Mouse (Mus musculus): ENCODE measurements around the gene Pi16.

DNA sequence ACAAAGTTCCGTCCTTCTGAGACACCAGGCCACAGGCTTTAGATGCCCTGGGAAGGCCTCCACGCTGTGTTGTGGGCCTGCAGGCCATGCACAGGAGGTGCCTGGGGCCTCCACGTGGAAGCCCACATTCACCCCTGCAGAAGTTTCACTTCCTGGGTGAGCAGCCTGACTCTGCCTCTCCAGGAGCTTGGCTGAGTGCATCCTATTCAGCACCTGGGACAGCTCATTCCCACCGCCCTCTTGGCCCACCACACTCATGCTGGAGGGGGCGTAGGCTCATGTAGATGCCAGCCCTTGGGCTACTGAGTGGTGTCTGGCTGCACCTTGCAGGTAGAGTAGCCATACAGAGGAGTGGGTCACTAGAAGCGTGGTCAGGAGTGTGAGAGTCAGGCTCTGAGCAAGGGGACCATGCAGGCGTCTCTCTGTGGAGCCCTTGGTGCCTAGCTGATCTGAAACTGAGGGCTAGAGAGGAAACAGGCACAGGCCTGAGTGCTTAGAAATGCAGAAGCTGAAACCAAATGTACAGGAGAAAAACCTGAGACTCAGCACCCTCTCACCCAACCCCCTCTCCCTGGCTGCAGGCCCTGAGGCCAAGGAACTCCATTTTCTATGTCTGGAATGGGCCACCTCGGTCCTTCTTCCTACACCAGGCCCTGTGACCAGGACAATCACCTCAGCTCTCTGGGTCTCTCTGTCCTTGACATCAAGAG, 44.7 kb downstream of the Pi16 start:
- no peak for TF ChIP-seq EP300 (IDR thresholded peaks at IDR 0.05; ENCODE audit: insufficient read depth, low read depth, low read length)
- no peak for TF ChIP-seq POLR2A (IDR thresholded peaks at IDR 0.05; ENCODE audit: insufficient read depth, low read depth, low read length)
- no peak for TF ChIP-seq CTCF (IDR thresholded peaks at IDR 0.05)
